Mouse (Mus musculus) gastrocnemius, postnatal 14 days (tissue): ENCODE measurements around the gene Nlrc4. TPM values are rescaled to one million over a fixed set of nuclear protein-coding genes. Genes with fewer than 3 reads are reported as not detected.

ENCODE experiments used
- DNase-seq: peaks from one replicate; pipeline ENCODE4 v3.0.0; 2021; ENCODE audit warnings: mixed read lengths
- intact Hi-C: fragments of 180-260 bp; cut with DNase I; formaldehyde crosslinking; loops from one replicate; pipeline ENCODE4 v1.15.1; 2025; ENCODE audit warnings: low total_unique reads
- total RNA-seq, 2 experiments: library from RNA; stranded (reverse); gene quantifications; 2 replicates each; pipeline ENCODE4 v1.2.3; 2021

Gene Nlrc4
- total RNA-seq, 2 experiments from 2014 or later: 0.09 to 0.14 TPM

GRCm38 (mm10) chr17:74432631-74433030, 26.3 kb downstream of the Nlrc4 start:
- DNase-seq: no peak
- intact Hi-C loops: no loop called here

GRCm38 (mm10) chr17:74431481-74431880, 27.5 kb downstream of the Nlrc4 start:
- DNase-seq: no peak
- intact Hi-C loops: no loop called here

- DNase-seq: no peak
- intact Hi-C loops: no loop called here
Measured at GRCm38 (mm10) chr17:74430074-74430473, 28.9 kb downstream of the Nlrc4 start.

- DNase-seq: no peak
- intact Hi-C loops: no loop called here
Measured at GRCm38 (mm10) chr17:74424401-74425005, 34.4 kb downstream of the Nlrc4 start.

GRCm38 (mm10) chr17:74420656-74421055, 38.3 kb downstream of the Nlrc4 start:
- intact Hi-C loops: no loop called here
- DNase-seq: no peak

- intact Hi-C loops: no loop called here
Measured at GRCm38 (mm10) chr17:74418171-74418570, 40.8 kb downstream of the Nlrc4 start.

GRCm38 (mm10) chr17:74416841-74417360, 42.0 kb downstream of the Nlrc4 start:
- DNase-seq: no peak
- intact Hi-C loops: no loop called here

More at GRCm38 (mm10) chr17:74418171-74418570, 40.8 kb downstream of the Nlrc4 start:
- DNase-seq: no peak

GRCm38 (mm10) chr17:74414671-74415070, 44.3 kb downstream of the Nlrc4 start:
- DNase-seq: no peak
- intact Hi-C loops: no loop called here

GRCm38 (mm10) chr17:74413324-74413723, 45.6 kb downstream of the Nlrc4 start:
- intact Hi-C loops: no loop called here
- no peak for DNase-seq

GRCm38 (mm10) chr17:74409722-74410121, 49.2 kb downstream of the Nlrc4 start:
- no peak for DNase-seq
- intact Hi-C loops: no loop called here

GRCm38 (mm10) chr17:74406487-74406886, 52.5 kb downstream of the Nlrc4 start:
- intact Hi-C loops: no loop called here
- DNase-seq: no peak

- intact Hi-C loops: no loop called here
- no peak for DNase-seq
Measured at GRCm38 (mm10) chr17:74402486-74403222, 56.3 kb downstream of the Nlrc4 start.

GRCm38 (mm10) chr17:74397173-74397572, 61.8 kb downstream of the Nlrc4 start:
- no peak for DNase-seq
- intact Hi-C loops: loop anchor here (10.0 kb wide), 1 partner anchor 62 kb away; the partner anchor contains the start of gene Spast

GRCm38 (mm10) chr17:74396766-74397165, 62.2 kb downstream of the Nlrc4 start:
- DNase-seq: no peak
- intact Hi-C loops: loop anchor here (10.0 kb wide), 1 partner anchor 62 kb away; the partner anchor contains the start of gene Spast

GRCm38 (mm10) chr17:74395383-74396065, 63.4 kb downstream of the Nlrc4 start, which contains the start of gene Slc30a6:
TSS of gene Slc30a6 (plus strand) at chr17:74395608.
- intact Hi-C loops: loop anchor here (10.0 kb wide), 1 partner anchor 61 kb away; the partner anchor contains the start of gene Spast
- DNase-seq: peak; percentile 97

GRCm38 (mm10) chr17:74394855-74395254, 64.1 kb downstream of the Nlrc4 start:
- DNase-seq: no peak

GRCm38 (mm10) chr17:74394381-74394780, 64.6 kb downstream of the Nlrc4 start:
- intact Hi-C loops: loop anchor here (10.0 kb wide), 1 partner anchor 60 kb away; the partner anchor contains the start of gene Spast
- no peak for DNase-seq

More at GRCm38 (mm10) chr17:74394855-74395254, 64.1 kb downstream of the Nlrc4 start:
- intact Hi-C loops: loop anchor here (10.0 kb wide), 1 partner anchor 60 kb away; the partner anchor contains the start of gene Spast

- DNase-seq: no peak
- intact Hi-C loops: loop anchor here (10.0 kb wide), 1 partner anchor 55 kb away; the partner anchor contains the start of gene Spast
Measured at GRCm38 (mm10) chr17:74389847-74390246, 69.1 kb downstream of the Nlrc4 start.

- intact Hi-C loops: no loop called here
- DNase-seq: no peak
Measured at GRCm38 (mm10) chr17:74386657-74387056, 72.3 kb downstream of the Nlrc4 start.

GRCm38 (mm10) chr17:74376916-74377315, 82.0 kb downstream of the Nlrc4 start:
- intact Hi-C loops: no loop called here
- no peak for DNase-seq
